Mouse (Mus musculus): ENCODE results near the gene Prss37. TPM values are rescaled to one million over a fixed set of nuclear protein-coding genes. Genes with fewer than 3 reads are reported as not detected.
A peak's percentile ranks its signal among the peaks of the same experiment; 100 is the strongest.

Prss37 gene
- polyA plus RNA-seq, 1 experiment from 2014 or later = not detected

DNA sequence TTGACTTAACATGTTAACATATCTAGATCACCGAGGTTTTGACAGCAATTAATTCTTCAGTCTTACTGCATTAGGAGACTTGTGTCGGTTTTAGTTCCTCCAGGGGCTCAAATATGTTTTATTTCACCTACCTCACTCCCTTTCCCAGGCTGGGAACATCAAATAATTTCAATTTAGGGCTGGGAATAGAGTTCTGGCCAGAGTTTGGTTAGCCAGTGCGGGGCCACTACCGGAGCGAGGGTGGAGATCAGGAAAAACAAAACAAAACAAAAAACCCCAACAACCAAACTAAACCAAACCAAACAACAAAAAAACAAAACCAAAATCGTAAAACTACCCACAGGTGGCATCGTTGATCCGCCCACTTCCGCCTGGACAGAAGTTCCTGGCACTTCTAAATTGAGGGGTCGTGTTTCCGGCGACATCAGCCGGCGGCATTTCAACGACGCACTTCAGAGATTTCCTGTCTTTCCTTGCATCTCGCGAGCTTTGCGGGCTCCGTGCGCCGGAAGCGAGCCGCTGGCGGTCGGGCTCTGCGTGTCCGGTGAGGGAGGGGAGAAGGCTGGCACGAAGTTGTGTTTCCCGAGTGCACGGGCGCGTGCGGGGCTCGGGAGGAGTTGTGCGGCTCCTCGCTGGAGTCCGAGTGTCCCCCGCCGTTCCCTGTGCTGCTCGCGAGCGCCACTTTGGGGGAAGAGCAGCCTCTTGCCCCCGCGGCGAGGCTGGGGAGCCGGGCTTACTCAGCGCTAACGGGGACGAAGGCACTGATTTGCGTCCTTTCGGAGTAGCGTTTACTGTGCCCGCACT, 48.2 kb downstream of the Prss37 start, which contains the start of gene Ssbp1:
Gene Ssbp1, plus strand, starts transcription at position 437 of the 804 bp plus-strand sequence.
- peak; percentile 97 for DNase-seq
- H3K4me3 ChIP-seq (replicated peaks; ENCODE audit: low read depth, low read length) = peak within 1 kb of the TSS; percentile 82
- H3K27me3 ChIP-seq (ENCODE audit: control insufficient read depth, insufficient read depth, low read length) = no peaks in the 10 kb centered on the region
- WGBS = 1% methylated on average over 54 of the region's 54 CpGs
- peaks cover 17% of the 10 kb centered on the region for H3K4me1 ChIP-seq (ENCODE audit: control insufficient read depth, insufficient read depth, low read length)
- H3K9me3 ChIP-seq (ENCODE audit: control insufficient read depth, low read length) = no peaks in the 10 kb centered on the region
- H3K9ac ChIP-seq (replicated peaks; ENCODE audit: low read length) = peak within 1 kb of the TSS; percentile 82
- H3K27ac ChIP-seq (replicated peaks; ENCODE audit: low read depth, low read length) = peak within 1 kb of the TSS; percentile 93
- peaks cover 23% of the 10 kb centered on the region for H3K36me3 ChIP-seq (ENCODE audit: control insufficient read depth, insufficient read depth, low read length)
- peak within 1 kb of the TSS; percentile 83 for H3K4me2 ChIP-seq (ENCODE audit: low read length)
- peak; percentile 97 for ATAC-seq (ENCODE audit: low FRiP score, low TSS enrichment)

DNA sequence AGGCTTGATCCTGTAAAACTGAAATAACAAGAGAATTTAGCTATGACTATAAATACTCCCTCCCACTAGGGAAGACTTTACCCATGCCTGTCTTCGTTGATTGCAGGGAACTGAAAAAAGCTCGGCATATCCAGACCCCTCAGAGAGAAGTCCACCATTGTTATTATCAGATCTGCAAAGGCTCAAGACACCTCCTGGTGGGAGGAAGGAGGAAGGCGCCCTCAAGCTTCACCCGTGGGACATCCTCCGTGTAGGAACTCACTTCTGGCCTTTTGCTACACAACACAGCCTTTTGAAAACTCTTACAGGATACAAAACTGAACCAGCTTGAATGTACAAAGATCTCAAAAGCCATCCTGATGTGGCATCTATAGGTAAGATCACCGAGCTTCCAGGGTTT, 53.6 kb downstream of the Prss37 start:
- no peak for DNase-seq
- Histone ChIP-seq H3K27me3 (ENCODE audit: control insufficient read depth, insufficient read depth, low read length) (no peaks in the 10 kb centered on the region), H3K9ac (replicated peaks; ENCODE audit: low read length) (no peak overlapping the region), H3K4me1 (ENCODE audit: control insufficient read depth, insufficient read depth, low read length) (no peaks in the 10 kb centered on the region), H3K4me3 (replicated peaks; ENCODE audit: low read depth, low read length) (no peak overlapping the region), H3K9me3 (ENCODE audit: control insufficient read depth, low read length) (no peaks in the 10 kb centered on the region), H3K36me3 (ENCODE audit: control insufficient read depth, insufficient read depth, low read length) (no peaks in the 10 kb centered on the region), H3K27ac (replicated peaks; ENCODE audit: low read depth, low read length) (no peak overlapping the region), H3K4me2 (ENCODE audit: low read length) (no peak overlapping the region)
- no peak for ATAC-seq (ENCODE audit: low FRiP score, low TSS enrichment)
- 45% methylated on average over 6 of the region's 6 CpGs for WGBS

Other genes starting within 250 kb of the Prss37 start
- 55.7 and 59.4 TPM in 2 replicates for gene Agk, start 194.3 kb downstream of the Prss37 start, polyA plus RNA-seq (2014; fragmentation: Nextera tagmentation; extraction: Ambion mirVana)
- gene E330009J07Rik, start 83.4 kb downstream of the Prss37 start, polyA plus RNA-seq (2014; fragmentation: Nextera tagmentation; extraction: Ambion mirVana) = 13.7 and 14.7 TPM in 2 replicates
- gene Wee2, start 80.4 kb downstream of the Prss37 start, polyA plus RNA-seq (2014; fragmentation: Nextera tagmentation; extraction: Ambion mirVana) = 0.09 and 0.14 TPM in 2 replicates
- 107 TPM in 2 replicates for gene Ssbp1, start 48.2 kb downstream of the Prss37 start, polyA plus RNA-seq (2014; fragmentation: Nextera tagmentation; extraction: Ambion mirVana)
- not detected in 2 replicates for gene Tas2r137, start 28.3 kb downstream of the Prss37 start, polyA plus RNA-seq (2014; fragmentation: Nextera tagmentation; extraction: Ambion mirVana)
- 0.45 TPM in 1 of 2 replicates, not detected in the other for gene Tas2r108, start 26.0 kb downstream of the Prss37 start, polyA plus RNA-seq (2014; fragmentation: Nextera tagmentation; extraction: Ambion mirVana)
- gene Olfr461, start 35.5 kb upstream of the Prss37 start, polyA plus RNA-seq (2014; fragmentation: Nextera tagmentation; extraction: Ambion mirVana) = 0.15 and 0.16 TPM in 2 replicates
- gene Olfr460, start 50.0 kb upstream of the Prss37 start, polyA plus RNA-seq (2014; fragmentation: Nextera tagmentation; extraction: Ambion mirVana) = not detected in 2 replicates
- gene Clec5a, start 66.3 kb upstream of the Prss37 start, polyA plus RNA-seq (2014; fragmentation: Nextera tagmentation; extraction: Ambion mirVana) = 0.11 and 1.1 TPM in 2 replicates
- not detected in 2 replicates for gene Tas2r138, start 93.8 kb upstream of the Prss37 start, polyA plus RNA-seq (2014; fragmentation: Nextera tagmentation; extraction: Ambion mirVana)
- not detected in 2 replicates for gene Mgam, start 109.3 kb upstream of the Prss37 start, polyA plus RNA-seq (2014; fragmentation: Nextera tagmentation; extraction: Ambion mirVana)